Mouse (Mus musculus) heart, postnatal 4 days (tissue): ENCODE data around the gene Bcas3. TPM values are rescaled to one million over a fixed set of nuclear protein-coding genes. Genes with fewer than 3 reads are reported as not detected.

Experiments used
- DNase-seq: peaks from one replicate; pipeline ENCODE4 v3.0.0; 2021
- total RNA-seq, 2 experiments: library from RNA; stranded (reverse); gene quantifications; 2 replicates each; pipeline ENCODE4 v1.2.3; 2021

Gene Bcas3
- total RNA-seq, 2 experiments from 2014 or later: 24.4 to 24.7 TPM

DNA sequence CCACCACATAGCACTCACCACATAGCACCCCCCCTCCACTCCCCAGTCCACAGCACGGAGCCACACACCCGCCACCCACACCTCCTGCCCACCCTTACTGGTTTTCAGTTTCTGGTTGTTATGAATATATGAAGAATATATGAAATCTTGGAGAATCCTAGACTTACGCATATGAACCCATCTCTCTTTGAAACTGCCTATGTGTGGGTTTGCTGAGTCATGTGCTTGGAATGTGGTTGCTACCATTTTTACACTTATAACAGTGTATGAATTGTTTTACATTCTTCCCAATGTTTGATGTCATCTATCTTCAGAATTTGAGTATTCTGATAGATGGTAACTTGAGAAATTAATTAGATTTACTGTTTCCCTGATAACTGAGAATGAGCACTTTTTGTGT lies 26.1 kb downstream of the Bcas3 start:
- DNase-seq: no peak

- DNase-seq: no peak
These were observed 27.1 kb downstream of the Bcas3 start for GRCm38 (mm10) chr11:85380046-85380445.

DNA sequence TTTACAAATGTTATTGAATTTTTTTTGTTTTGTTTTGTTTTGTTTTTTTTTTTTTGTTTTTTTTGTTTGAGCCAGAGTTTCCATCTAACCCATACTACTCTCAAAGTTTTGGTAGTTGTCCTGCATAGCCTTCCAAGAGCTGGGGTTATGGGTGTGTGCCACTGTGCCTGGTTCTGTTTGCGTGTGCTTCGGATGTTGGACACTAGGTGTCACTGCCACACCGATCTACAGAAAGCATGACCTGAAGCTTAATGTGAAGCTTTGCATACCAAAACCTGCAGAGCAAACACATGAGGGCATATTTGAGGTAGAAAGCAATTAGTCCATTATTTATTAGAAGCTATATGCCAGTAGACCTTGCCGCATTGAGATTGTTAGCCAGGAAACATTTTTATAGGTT lies 29.1 kb downstream of the Bcas3 start:
- peak; percentile 81 for DNase-seq

GRCm38 (mm10) chr11:85383975-85384821 lies 31.2 kb downstream of the Bcas3 start:
- DNase-seq: no peak

GRCm38 (mm10) chr11:85392179-85392863 lies 39.4 kb downstream of the Bcas3 start:
- DNase-seq: no peak

DNA sequence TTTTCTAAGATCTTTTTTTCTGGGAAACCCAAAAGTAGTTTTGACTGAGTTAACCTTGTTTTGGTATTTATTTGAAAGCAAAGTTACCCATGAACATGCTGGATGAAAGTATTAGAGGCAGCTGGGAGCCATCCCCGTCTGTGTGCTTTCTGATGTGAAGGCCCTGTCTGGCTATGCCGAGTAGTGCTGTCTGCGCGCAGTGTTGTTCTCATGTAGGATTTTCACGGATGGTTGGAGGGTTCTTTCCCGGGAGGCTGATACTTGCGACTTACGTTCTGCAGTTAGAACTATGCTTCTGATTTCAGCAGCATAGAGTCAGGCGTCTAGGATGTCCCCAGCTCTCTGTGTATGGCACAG lies 39.9 kb downstream of the Bcas3 start:
- no peak for DNase-seq

- no peak for DNase-seq
These were observed 41.0 kb downstream of the Bcas3 start for GRCm38 (mm10) chr11:85393990-85394389.

DNA sequence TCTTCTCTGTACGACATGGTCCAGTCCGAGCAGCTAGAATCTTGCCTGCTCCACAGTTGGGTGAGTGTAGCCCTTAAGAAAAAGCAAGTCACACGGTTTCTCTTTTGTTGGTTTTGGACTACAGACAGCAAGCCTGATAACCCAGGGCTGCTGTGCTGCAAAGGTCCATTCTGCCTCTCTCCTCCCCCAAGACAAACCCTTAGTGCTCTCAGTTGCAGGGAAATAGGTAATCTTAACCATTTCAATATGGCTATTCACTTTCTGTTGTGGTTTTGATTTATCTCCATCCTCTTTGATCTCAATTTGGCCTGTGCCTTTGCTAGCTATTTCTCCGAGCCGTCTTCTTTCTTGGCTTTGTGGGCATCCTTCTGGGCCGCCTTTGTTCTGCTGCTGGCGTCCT lies 42.4 kb downstream of the Bcas3 start:
- DNase-seq: no peak

DNA sequence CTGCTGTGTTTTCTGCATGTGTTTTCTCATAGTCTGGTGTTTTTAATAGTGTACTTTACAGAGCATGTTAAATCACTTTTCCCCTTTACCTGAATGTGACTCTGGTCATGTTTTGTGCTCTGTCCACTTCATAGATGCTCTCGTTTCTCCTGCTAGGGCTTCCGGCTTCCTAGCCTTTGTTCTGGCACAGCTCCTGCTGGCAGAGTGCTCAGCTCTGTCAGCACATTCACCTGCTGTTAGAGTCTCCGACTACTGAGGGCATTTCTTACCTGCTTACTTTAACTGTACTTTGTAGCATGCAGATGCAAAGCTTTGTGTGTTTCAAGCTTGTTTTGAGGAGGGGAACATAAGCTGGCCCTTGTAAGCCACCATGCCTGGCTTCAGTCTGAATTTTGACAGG lies 53.6 kb downstream of the Bcas3 start:
- peak; percentile 20 for DNase-seq

- no peak for DNase-seq
These were observed 54.7 kb downstream of the Bcas3 start for GRCm38 (mm10) chr11:85407700-85408099.

- DNase-seq: no peak
These were observed 59.4 kb downstream of the Bcas3 start for GRCm38 (mm10) chr11:85412319-85412718.

DNA sequence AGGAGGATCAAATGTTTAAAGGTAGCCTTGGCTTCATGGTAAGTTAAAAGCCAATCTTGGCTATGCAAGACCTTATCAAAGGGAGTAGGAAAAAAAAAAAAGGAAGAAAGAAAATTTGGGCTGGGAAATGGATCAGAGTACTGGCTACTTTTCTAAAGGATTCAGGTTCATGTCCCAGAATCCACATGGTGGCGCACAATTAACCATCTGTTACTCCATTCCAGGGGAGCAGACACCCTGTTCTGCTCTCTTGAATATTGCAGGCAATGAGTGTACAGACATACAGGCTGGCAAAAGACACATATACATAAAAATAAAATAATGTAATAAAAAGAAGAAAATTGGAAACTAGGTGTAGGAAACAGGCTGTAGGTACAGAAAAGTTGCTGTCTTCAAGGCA lies 61.5 kb downstream of the Bcas3 start:
- no peak for DNase-seq

DNA sequence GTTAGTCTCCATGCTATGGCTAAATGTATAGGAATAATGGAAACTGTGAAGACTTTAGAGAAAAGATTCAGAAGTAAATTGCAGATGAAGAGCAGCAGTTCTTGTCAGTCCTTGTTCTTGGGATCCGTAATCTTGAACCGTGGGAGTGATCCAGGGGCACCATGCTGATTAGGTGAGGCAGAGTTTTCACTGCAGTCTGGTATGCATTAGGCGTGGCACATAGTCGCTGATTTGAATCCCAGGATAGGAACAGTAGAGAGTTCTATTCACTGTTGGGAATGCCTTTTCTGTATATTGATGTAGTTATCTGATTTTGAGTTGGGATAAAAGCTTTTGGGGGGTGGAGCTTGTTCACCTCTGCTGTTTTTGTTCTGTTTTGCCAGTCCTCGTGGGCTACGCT lies 74.4 kb downstream of the Bcas3 start:
- DNase-seq: no peak

GRCm38 (mm10) chr11:85428227-85428626 lies 75.3 kb downstream of the Bcas3 start:
- peak; percentile 6 for DNase-seq

- DNase-seq: no peak
These were observed 77.9 kb downstream of the Bcas3 start for GRCm38 (mm10) chr11:85430743-85431448.

DNA sequence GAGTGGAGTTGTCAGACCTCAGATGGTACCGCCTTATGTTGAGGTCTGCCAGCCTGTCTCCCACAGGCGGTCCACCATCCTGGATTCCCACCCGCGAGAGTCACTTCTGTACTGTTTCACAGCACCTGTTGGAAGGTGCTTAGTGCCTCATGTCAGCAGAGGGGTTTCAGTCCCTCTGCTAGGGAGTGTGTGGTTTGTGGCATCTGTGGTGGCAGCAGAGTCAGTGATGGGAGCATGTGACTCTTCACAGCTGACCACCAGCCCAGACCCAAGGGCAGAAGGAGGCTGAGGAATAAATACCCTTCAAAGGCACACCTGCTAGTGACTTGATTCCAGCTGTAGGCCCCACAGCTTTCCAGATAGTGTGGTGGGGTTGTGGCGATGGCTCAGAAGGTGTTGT lies 94.4 kb downstream of the Bcas3 start:
- DNase-seq: no peak

DNA sequence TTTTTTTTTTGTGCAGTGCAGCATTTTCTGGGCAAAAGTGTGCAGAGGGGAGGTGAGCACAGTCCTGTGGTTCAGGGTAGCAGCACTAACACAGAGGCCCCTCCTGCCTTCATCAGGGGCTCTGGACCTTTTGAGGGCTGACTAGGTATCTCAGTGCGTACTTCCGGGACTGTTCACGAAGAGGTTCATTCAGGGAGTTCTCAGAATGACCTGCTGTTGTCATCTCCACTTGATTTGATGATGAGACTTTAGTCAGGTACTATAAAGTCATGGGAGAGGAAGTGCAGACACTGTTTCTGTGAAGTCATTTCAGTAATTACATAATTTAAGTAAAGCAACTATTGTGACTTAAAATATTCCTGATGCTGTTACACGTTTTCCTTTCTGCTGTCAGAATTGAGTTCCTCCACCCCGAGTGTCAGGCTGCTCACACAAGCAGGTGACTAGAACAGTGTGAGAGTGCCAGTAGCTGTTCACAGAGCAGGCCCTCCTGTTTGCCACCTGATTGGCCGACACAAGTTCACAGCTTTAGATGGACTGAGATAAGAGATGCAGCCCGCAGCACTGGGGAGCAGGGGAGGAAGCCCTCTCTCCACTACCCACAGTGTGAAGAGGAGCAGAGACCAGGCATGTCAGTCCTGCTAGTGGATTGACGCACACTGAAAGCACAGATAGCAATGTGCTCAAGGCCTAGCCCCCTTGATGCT lies 100.8 kb downstream of the Bcas3 start:
- DNase-seq: no peak

- no peak for DNase-seq
These were observed 101.3 kb downstream of the Bcas3 start for GRCm38 (mm10) chr11:85454305-85454682.

DNA sequence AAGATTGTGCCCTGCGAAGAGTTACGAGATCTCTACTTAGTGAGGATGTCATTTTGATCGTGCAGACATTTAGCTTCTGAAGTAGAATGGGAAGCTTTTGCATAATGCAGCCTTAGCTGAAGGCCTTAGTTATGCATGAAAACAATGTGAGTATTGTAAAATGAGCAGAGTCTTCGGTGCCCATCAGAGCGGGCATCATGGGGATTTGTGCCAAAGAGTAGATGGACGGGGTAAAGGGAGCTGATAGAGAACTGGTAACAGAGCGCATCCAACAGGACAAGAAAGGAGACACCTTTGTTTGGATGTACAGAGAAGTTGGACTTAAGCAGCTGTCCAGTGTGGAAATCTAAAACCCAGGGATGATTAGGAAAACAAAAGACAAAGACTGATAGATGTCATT lies 108.6 kb downstream of the Bcas3 start:
- DNase-seq: no peak

- peak; percentile 75 for DNase-seq
These were observed 116.6 kb downstream of the Bcas3 start for GRCm38 (mm10) chr11:85469526-85469925.

DNA sequence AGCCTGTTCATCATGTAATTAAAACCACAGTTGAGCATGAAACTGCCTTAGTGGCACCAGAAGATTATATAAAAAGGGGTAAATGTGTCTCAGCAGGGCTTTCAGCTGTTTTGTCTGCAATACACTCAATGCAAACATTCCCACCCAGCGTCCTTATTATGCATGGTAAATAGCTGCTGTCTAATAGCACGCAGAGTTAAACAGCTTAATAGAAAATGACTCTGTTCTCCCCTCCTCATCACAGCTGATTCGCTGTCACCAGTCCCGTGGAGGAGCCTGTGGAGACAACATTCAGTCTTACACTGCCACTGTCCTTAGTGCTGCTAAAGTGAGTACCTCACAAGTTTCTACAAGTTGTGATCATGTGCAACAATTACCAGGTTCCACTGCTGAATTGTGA lies 117.5 kb downstream of the Bcas3 start:
- DNase-seq: no peak

DNA sequence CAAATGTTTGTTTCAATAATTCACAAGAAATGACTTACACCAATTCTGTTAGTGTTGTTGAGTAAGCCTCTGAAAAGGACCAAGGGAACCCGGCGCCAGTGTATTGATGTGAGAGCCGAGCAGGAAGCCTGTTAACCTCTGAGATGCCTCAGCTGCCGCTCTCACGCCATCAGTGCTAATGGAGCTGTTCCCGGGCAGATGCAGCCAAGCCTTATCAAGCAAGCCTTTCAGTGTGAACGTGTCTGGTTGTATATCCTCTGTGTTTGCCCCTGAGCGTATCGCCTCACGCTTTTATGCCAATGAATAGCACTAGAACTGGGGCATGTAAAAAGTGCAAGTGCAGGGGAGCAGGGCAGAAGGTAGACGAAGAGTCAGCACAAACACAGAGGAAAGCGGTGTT lies 121.4 kb downstream of the Bcas3 start:
- DNase-seq: peak; percentile 15
